Mouse (Mus musculus): ENCODE measurements around the gene Csf1. TPM values are rescaled to one million over a fixed set of nuclear protein-coding genes. Genes with fewer than 3 reads are reported as not detected.

The Csf1 gene
- total RNA-seq, 2 experiments from 2014 or later: 7.9 to 10.9 TPM

- DNase-seq: no peak
- intact Hi-C loops (cut with DNase I; ENCODE audit: low total_unique reads): no loop called here
Observed at GRCm38 (mm10) chr3:107786344-107786743, 26.1 kb upstream of the Csf1 start.

DNA sequence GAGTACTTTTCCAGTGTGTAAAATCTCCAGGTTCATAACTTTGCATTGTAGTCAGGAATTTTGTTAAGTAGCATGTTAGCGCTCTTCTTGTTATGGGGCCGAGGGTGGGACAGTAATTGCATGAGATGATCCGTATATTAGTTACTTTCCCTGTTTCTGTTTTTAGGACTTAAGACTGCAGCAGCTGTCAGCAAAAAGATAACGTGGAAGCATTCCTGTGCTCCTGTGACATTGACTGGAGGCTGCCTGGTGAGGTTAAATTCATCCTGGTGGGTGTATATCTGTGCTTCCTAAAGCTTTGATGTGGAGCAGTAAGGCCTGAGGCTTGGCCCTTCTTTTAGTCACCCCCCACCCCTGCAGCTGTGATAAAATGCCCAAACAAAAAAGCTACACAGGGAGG, 25.3 kb upstream of the Csf1 start:
- no peak for DNase-seq
- intact Hi-C loops (cut with DNase I; ENCODE audit: low total_unique reads): no loop called here

- no peak for DNase-seq
- intact Hi-C loops (cut with DNase I; ENCODE audit: low total_unique reads): no loop called here
Observed at GRCm38 (mm10) chr3:107783315-107783714, 23.0 kb upstream of the Csf1 start.

DNA sequence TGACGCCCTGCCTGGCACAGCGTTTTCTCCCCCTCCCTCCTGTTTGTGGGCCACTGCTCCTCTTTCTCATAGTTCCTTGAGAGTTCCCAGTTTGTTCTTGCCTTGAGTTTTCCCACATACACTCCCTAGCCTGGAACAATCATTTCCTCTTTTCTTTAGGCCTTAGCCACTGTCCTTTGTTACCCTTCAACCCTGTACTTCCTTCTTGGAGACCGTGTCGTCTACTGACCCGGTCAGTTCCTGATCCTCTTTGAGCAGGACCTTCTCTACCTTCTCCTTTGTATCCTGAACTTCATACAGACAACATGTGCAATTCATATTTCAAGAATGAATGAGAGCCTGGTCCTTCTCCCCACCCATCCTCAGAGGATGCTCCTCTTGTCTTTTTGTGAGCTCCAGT, 21.0 kb upstream of the Csf1 start:
- intact Hi-C loops (cut with DNase I; ENCODE audit: low total_unique reads): no loop called here
- no peak for DNase-seq

DNA sequence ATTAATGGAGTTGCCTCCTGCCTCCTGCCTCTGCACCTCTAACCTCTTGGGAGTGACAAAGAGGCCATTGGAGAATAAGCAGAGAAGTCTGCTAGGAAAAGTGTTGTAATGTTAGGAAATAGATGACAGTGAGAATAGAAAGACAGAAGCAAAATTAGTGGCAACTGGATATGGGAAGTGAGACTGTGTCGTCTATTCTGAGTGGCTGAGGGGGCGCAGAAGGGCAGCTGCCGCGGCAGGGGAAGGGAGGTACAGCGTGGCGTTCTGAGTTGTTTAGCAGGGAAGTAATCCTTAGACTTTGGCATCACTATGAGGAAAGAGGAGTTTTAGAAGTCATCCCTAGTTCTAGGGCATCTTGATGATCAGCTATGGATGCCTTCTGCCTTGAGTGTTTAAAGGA, 17.7 kb upstream of the Csf1 start:
- DNase-seq: no peak
- intact Hi-C loops (cut with DNase I; ENCODE audit: low total_unique reads): no loop called here

GRCm38 (mm10) chr3:107776295-107776694, 16.0 kb upstream of the Csf1 start:
- intact Hi-C loops (cut with DNase I; ENCODE audit: low total_unique reads): no loop called here
- DNase-seq: no peak

- DNase-seq: no peak
- intact Hi-C loops (cut with DNase I; ENCODE audit: low total_unique reads): no loop called here
Observed at GRCm38 (mm10) chr3:107775736-107776135, 15.5 kb upstream of the Csf1 start.

GRCm38 (mm10) chr3:107775056-107775455, 14.8 kb upstream of the Csf1 start:
- DNase-seq: no peak
- intact Hi-C loops (cut with DNase I; ENCODE audit: low total_unique reads): no loop called here

- intact Hi-C loops (cut with DNase I; ENCODE audit: low total_unique reads): no loop called here
- no peak for DNase-seq
Observed at GRCm38 (mm10) chr3:107772860-107773259, 12.6 kb upstream of the Csf1 start.

GRCm38 (mm10) chr3:107769692-107770091, 9.4 kb upstream of the Csf1 start:
- no peak for DNase-seq
- intact Hi-C loops (cut with DNase I; ENCODE audit: low total_unique reads): no loop called here

DNA sequence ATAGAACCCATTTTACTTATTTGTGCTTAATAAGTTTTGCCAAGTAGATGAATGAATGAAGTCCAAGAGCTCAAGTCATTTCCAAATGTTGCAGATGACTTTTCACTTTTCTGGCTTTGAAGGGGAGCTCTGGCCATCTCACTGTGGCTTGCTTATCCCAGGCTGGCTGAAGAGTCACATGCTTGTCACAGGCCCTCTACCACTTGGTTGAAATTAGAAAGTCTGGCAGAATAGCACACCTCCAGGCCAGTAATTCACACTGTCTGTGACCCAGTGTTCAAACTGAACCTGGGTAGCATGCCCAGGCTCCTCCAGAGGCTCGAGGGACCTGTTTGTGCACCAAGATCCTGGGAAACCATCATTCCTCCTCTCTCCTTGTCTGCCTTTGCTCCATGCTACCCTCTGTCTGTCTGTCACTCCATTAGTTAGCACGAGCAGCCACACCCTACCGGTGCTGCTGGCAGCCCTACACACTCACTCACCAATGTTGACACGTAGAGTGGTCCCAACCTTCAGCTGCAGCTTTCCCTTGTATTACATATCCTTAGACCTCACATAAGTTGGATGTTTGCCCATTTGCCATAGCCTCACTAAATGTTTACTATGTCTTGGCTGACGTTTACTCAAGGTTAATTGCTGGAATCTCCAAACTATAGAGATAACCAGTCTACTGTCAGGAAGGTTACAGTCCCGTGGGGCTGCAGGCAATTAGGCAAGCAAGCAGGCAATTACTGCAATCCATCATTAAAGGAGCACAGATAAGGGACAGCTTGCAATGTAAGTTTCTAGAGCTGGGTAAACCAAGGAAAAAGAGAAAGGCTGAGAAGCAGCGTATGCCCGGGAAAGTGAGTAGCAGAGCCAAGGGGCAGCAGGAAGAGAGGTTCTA, 8.1 kb upstream of the Csf1 start:
- DNase-seq: no peak
- intact Hi-C loops (cut with DNase I; ENCODE audit: low total_unique reads): no loop called here

DNA sequence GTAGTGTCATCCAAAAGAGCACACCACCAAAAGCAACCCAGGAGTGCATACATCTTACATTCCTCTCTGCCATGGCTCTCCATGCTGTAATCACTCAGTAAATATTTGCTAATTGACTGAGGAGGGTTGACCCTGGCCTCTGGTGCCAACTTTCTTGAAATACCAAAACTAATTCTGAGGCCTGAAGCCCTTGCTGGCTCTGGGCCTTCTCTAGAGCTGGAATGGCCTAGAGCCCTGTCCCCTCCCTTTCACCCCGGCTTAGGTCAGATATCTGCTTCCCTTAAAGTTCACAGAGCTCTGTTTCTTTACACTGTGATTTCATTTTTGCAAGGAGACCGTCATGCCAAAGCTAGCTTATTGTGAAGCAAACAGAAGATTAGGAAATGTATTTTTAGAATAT, 6.5 kb upstream of the Csf1 start:
- intact Hi-C loops (cut with DNase I; ENCODE audit: low total_unique reads): no loop called here
- no peak for DNase-seq

GRCm38 (mm10) chr3:107765979-107766378, 5.7 kb upstream of the Csf1 start:
- intact Hi-C loops (cut with DNase I; ENCODE audit: low total_unique reads): no loop called here
- no peak for DNase-seq

GRCm38 (mm10) chr3:107763552-107763951, 3.3 kb upstream of the Csf1 start:
- intact Hi-C loops (cut with DNase I; ENCODE audit: low total_unique reads): no loop called here
- no peak for DNase-seq

- intact Hi-C loops (cut with DNase I; ENCODE audit: low total_unique reads): no loop called here
Observed at GRCm38 (mm10) chr3:107761446-107761845, 1.2 kb upstream of the Csf1 start.

DNA sequence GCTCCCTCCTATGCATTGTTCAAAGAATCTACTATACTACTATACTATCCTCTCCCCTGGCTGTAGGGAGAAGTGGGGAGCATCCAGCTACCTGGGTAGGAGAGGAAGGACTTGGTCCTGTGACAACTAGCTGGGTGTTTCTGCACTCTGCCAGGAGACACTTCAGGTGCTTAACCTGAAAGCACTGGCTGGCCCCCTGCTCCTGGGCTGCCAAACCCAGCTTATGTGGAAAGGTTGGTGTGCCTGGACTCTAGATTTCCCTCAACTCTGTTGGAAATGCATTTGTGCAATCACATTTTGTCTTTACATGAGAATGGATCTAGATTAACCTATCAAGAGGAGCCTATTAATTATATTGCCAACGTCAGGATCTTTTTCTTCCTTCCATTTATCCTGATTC, 502 bp upstream of the Csf1 start:
- DNase-seq: no peak
- intact Hi-C loops (cut with DNase I; ENCODE audit: low total_unique reads): no loop called here

More at GRCm38 (mm10) chr3:107761446-107761845, 1.2 kb upstream of the Csf1 start:
- no peak for DNase-seq

GRCm38 (mm10) chr3:107758638-107759037, 1.6 kb downstream of the Csf1 start:
- intact Hi-C loops (cut with DNase I; ENCODE audit: low total_unique reads): loop anchor here (5.0 to 10.0 kb wide), 2 partner anchors 99 to 134 kb away; no protein-coding TSS in a partner anchor
- DNase-seq: no peak

DNA sequence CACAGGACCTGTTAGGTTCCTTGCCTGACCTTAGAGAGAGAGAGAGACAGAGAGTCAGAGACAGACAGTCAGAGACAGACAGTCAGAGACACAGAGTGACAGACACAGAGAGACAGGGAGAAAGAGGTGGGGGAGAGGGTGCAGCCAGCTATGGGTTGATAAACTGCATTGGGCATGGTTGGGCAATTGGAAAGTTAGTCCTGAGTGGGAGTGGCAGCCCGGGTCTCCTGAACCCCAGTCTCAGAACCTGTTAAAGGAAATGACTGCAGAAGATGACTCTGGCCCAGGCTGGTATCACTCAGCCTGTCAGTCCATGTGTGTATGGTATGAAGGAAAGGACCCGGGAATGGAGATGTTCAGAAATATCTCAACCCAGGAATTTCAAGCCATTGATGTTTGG, 2.1 kb downstream of the Csf1 start:
- DNase-seq: no peak
- intact Hi-C loops (cut with DNase I; ENCODE audit: low total_unique reads): loop anchor here (5.0 to 10.0 kb wide), 2 partner anchors 99 to 133 kb away; no protein-coding TSS in a partner anchor

DNA sequence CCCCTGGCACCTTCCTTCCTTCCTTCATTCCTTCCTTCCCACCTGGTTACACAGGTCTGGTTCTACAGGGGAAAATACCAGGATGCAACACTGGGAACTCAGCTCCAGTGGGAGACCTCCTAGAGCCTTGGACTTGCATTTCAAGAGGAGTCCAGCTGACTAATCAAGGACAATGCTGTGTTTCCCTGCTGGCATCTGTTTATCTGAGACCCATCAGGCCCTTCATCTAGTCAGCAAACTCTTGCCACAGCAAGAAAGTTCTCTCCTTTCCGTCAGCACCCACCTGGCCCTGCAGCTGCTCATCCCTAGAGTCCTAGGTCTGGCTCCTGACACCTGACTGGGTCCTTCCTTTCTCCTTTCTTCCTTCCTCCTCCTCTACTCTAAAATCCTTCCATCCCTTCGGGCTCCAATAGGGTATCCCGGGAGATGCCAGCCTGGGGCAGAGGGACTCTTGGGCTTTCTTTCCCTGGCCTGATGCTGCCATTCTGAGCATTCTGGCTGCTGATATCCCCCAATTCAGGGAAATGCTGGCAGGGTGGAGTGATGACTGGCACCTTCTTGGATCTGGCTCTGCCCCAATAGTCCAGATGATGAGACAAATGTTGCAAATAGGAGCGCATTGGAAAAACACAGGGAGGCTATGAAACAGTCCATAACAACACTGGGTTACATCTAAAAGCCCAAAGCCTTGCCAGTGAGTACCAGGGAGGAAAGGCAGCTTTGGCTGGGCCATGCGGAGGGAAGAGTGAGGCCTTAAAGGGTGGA, 2.7 kb downstream of the Csf1 start:
- no peak for DNase-seq
- intact Hi-C loops (cut with DNase I; ENCODE audit: low total_unique reads): loop anchor here (5.0 to 10.0 kb wide), 2 partner anchors 100 to 133 kb away; no protein-coding TSS in a partner anchor

GRCm38 (mm10) chr3:107756481-107756866, 3.8 kb downstream of the Csf1 start:
- DNase-seq: no peak
- intact Hi-C loops (cut with DNase I; ENCODE audit: low total_unique reads): loop anchor here (5.0 to 10.0 kb wide), 2 partner anchors 101 to 132 kb away; no protein-coding TSS in a partner anchor

All from gastrocnemius, postnatal 14 days (tissue).